Mouse (Mus musculus) kidney, embryonic 16.5 days (tissue): ENCODE data around the gene Sema6d. TPM values are rescaled to one million over a fixed set of nuclear protein-coding genes. Genes with fewer than 3 reads are reported as not detected.
A peak's percentile ranks its signal among the peaks of the same experiment; 100 is the strongest.

Experiments
- ATAC-seq: fragments of 200-750 bp; cut with Nextera tagmentation; 2 replicates; pipeline ENCODE4 v1.8.0; 2017; ENCODE audit warnings: moderate TSS enrichment; ENCODE audit not compliant: low FRiP score, low TSS enrichment
- H3K27ac ChIP-seq: fragments of 300-500 bp; sonication (generic); 2 replicates; pipeline ENCODE4 v1.5.1; 2014; ENCODE audit warnings: low read length
- H3K27me3 ChIP-seq: fragments of 300-500 bp; sonication (generic); 2 replicates; pipeline ENCODE4 v1.6.1; 2014; ENCODE audit warnings: low read length, control low read depth, mixed read lengths; ENCODE audit not compliant: insufficient read depth
- H3K36me3 ChIP-seq: fragments of 300-500 bp; sonication (generic); 2 replicates; pipeline ENCODE4 v1.6.1; 2014; ENCODE audit warnings: low read length, control low read depth, mixed read lengths; ENCODE audit not compliant: insufficient read depth
- H3K4me1 ChIP-seq: fragments of 300-500 bp; sonication (generic); 2 replicates; pipeline ENCODE4 v1.6.1; 2014; ENCODE audit warnings: low read length, control low read depth, mixed read lengths; ENCODE audit not compliant: insufficient read depth
- H3K4me2 ChIP-seq: fragments of 300-500 bp; sonication (generic); replicated peaks from 2 replicates; pipeline ENCODE4 v1.6.1; 2014; ENCODE audit warnings: low read depth, low read length
- H3K4me3 ChIP-seq: fragments of 300-500 bp; sonication (generic); 2 replicates; pipeline ENCODE4 v1.5.1; 2014; ENCODE audit warnings: mild to moderate bottlenecking, low read length
- H3K9ac ChIP-seq: fragments of 300-500 bp; sonication (generic); replicated peaks from 2 replicates; pipeline ENCODE4 v1.6.1; 2014; ENCODE audit warnings: low read length
- H3K9me3 ChIP-seq: fragments of 300-500 bp; sonication (generic); 2 replicates; pipeline ENCODE4 v1.6.1; 2016; ENCODE audit warnings: low read length, control low read depth
- WGBS: fragments of 180-500 bp; shearing (Covaris S2); extraction: QIAGEN DNeasy Blood & Tissue Kit; methylation state at CpG from one replicate; pipeline ENCODE4 v1.1.7; 2014; 5-methylcytosine and 5-hydroxymethylcytosine counted together
- polyA plus RNA-seq: library from polyadenylated mRNA; unstranded; fragments of >200 nt; fragmentation: Nextera tagmentation; extraction: Ambion mirVana; gene quantifications from 2 replicates; pipeline ENCODE4 v1.2.1, GENCODE M21; 2015

The Sema6d gene
- polyA plus RNA-seq, 1 experiment from 2014 or later: 9.0 TPM

DNA sequence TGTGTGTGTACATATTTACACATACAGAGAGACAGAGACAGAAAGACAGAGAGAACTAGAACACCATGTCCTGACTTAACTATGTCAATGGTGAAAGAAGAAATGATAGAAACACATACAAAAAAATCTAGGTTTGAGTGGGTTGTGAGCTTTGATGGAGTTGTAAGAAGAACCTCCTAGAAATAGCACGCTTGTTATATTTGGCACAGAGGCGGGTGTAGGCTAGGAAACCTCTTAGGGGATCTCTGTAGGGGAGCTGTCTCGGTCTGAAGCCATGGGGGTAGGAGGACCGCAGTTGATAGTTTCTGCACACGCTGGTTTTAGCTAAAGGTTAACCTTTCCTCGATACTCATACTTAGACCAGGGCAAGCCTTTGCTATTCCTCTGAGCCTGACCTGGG is 181.4 kb downstream of the Sema6d start:
- no peaks in the 10 kb centered on the region for H3K36me3 ChIP-seq
- H3K27ac ChIP-seq: no peak overlapping the region
- no peaks in the 10 kb centered on the region for H3K4me1 ChIP-seq
- H3K27me3 ChIP-seq: no peaks in the 10 kb centered on the region
- ATAC-seq: no peak
- H3K4me2 ChIP-seq: no peak overlapping the region
- WGBS: 75% methylated on average over 6 of the region's 6 CpGs
- H3K9ac ChIP-seq: no peak overlapping the region
- H3K4me3 ChIP-seq: no peak overlapping the region
- no peaks in the 10 kb centered on the region for H3K9me3 ChIP-seq

DNA sequence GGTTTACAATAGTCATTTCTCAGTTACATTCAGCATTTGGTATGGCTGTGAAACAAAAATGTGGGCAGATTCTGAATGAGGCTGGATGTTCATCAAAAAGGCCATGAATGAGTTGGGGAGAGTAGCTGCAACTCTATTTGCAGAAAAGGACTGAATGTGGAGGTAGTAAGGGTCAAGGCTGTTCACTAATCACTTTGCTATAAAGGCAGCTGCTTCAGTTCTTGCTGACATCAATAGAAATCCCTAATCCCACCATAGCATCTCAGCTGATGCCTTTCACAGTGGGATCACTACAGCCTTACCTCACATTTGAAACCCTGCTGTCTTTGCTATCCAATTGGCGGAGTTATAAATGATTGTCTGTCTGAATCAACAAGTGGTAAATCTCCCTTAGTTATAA is 187.7 kb downstream of the Sema6d start:
- Histone ChIP-seq H3K4me1 (no peaks in the 10 kb centered on the region), H3K9me3 (no peaks in the 10 kb centered on the region), H3K36me3 (no peaks in the 10 kb centered on the region), H3K9ac (no peak overlapping the region), H3K27ac (no peak overlapping the region), H3K4me2 (no peak overlapping the region), H3K27me3 (no peaks in the 10 kb centered on the region), H3K4me3 (no peak overlapping the region)
- WGBS: 72% methylated on average over 1 of the region's 1 CpGs
- ATAC-seq: no peak

DNA sequence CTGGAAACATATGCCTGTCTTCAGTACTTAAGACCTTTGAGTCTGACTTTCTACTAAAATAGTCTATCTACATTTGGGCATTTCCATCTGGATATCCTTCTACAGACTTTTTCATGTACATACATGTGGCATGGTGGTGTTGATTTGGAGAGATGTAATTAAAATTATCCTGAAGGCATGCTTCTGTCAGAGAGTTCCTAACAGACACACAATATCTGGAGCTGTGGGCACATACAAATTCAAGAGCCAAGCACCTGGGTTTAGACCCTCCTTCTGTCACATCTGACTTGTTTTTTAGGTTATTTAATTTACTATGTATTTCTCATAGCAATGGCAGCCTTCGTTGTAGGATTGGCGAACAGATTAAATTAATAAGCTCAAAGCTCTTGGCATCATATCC is 195.3 kb downstream of the Sema6d start:
- H3K9me3 ChIP-seq: no peaks in the 10 kb centered on the region
- H3K4me1 ChIP-seq: no peaks in the 10 kb centered on the region
- H3K36me3 ChIP-seq: no peaks in the 10 kb centered on the region
- no peak overlapping the region for H3K27ac ChIP-seq
- H3K4me2 ChIP-seq: no peak overlapping the region
- no peaks in the 10 kb centered on the region for H3K27me3 ChIP-seq
- no peak overlapping the region for H3K9ac ChIP-seq
- H3K4me3 ChIP-seq: no peak overlapping the region
- ATAC-seq: no peak
- 94% methylated on average over 2 of the region's 2 CpGs for WGBS

DNA sequence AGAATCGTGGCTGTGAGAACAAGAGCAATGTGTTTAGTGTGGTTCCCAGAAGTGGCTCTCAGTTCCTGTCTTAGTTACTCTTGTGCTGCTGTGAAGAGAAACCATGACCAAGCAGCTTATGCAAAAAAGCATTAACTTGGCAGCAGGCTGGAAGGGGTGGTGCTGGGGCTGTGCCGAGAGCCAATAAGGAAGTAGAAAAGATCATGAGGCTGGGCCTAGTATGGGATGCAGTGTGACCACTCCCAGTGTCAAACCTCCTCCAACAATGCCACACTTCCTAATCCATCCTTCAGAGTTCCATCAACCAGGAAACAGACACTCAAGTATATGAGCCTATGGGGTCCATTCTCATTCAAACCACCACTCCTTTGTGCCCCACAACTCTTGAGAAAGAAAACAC is 199.6 kb downstream of the Sema6d start:
- no peaks in the 10 kb centered on the region; the same call in none of the 2 replicates for H3K9me3 ChIP-seq
- no peak for ATAC-seq
- no peaks in the 10 kb centered on the region for H3K4me1 ChIP-seq
- 89% methylated on average over 2 of the region's 2 CpGs for WGBS
- H3K4me3 ChIP-seq: no peak overlapping the region
- H3K27me3 ChIP-seq: no peaks in the 10 kb centered on the region
- no peaks in the 10 kb centered on the region for H3K36me3 ChIP-seq
- no peak overlapping the region for H3K4me2 ChIP-seq
- no peak overlapping the region for H3K27ac ChIP-seq
- no peak overlapping the region for H3K9ac ChIP-seq

DNA sequence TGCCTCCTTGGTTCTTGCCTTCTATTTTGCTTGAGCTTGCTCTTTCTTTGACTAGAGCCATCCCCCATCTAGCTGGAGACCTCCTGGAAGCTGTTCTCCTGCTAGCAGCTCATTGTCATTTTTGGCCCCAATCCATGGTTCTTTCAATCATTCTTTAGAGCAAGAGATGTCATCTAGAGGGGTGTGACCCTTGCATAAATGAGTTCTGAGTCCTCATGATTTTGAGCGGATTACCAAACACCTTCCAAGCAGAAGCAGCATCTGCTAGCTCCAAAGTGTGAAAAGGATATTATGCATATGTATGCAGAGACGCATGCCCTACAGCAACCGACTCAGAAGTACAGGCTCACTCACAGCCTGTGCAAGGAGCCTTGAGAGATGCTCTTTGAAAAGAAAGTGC is 201.4 kb downstream of the Sema6d start:
- ATAC-seq: no peak
- no peaks in the 10 kb centered on the region for H3K4me1 ChIP-seq
- no peak overlapping the region for H3K4me2 ChIP-seq
- no peak overlapping the region for H3K4me3 ChIP-seq
- H3K27me3 ChIP-seq: no peaks in the 10 kb centered on the region
- no peak overlapping the region for H3K9ac ChIP-seq
- no peak overlapping the region for H3K27ac ChIP-seq
- H3K9me3 ChIP-seq: no peaks in the 10 kb centered on the region; the same call in none of the 2 replicates
- H3K36me3 ChIP-seq: no peaks in the 10 kb centered on the region
- 83% methylated on average over 3 of the region's 3 CpGs for WGBS

DNA sequence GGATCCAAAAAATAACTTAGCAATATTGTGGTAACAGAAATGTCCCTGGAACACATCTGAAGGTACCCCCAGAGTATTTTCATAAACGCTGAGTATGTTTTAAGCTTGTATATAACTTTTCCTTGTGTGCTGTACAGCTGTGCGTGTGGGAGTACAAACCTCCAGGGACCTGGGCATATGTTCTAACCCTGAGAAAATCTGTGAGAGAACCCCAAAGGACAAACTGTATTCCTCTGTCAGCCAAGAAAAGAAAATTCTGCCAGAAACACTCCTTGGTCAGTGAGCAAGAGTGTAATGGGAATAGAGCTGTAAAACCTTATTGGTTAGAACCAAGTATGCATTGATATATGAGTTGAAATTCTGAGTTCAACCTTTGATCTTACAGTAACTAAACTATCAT is 203.8 kb downstream of the Sema6d start:
- Histone ChIP-seq H3K4me1 (no peaks in the 10 kb centered on the region), H3K27me3 (no peaks in the 10 kb centered on the region), H3K36me3 (no peaks in the 10 kb centered on the region), H3K4me2 (no peak overlapping the region), H3K9me3 (no peaks in the 10 kb centered on the region; the same call in none of the 2 replicates), H3K27ac (no peak overlapping the region), H3K9ac (no peak overlapping the region), H3K4me3 (no peak overlapping the region)
- no peak for ATAC-seq
- WGBS: 81% methylated on average over 2 of the region's 2 CpGs

DNA sequence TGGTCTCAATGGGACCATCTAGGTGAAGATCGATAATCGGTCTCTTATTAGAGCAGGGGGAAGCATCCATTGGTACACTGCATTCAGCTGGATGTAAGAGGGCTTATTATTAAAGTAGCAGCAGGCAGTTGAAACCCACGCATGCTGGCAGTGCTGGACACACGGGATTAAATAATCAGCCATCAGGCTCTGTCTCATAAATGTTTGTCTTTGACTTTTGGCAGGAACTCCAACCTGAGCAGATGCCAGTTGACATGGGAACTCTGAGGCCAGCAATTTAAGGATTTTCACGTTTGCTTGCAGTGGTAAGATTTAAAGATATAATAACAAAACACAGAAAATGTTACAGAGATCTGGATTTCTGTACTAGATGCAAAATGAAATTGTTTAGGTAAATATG is 208.6 kb downstream of the Sema6d start:
- H3K27ac ChIP-seq: no peak overlapping the region
- no peak for ATAC-seq
- H3K27me3 ChIP-seq: no peaks in the 10 kb centered on the region
- no peak overlapping the region for H3K4me3 ChIP-seq
- H3K4me1 ChIP-seq: no peaks in the 10 kb centered on the region
- H3K9ac ChIP-seq: no peak overlapping the region
- 70% methylated on average over 5 of the region's 5 CpGs for WGBS
- H3K36me3 ChIP-seq: no peaks in the 10 kb centered on the region
- H3K4me2 ChIP-seq: no peak overlapping the region
- no peaks in the 10 kb centered on the region; the same call in none of the 2 replicates for H3K9me3 ChIP-seq

DNA sequence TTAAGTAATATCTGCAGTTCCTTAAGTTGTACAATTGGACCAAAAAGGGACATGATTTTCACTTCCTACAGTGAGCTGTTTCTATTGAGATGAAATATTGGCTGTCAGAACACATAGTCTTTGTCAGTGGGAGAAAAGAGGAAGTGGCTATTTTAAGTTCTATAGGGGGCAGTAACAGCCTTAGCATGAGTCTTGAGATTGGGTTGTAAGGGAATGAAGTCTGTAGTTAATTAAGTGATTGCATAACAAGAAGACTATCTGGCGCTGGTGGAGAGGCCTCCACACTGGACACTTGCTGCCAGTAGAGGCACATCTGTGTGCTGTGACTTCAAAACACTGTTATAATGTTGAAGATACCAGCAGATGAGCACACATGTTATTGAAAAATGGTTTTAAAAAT is 209.1 kb downstream of the Sema6d start:
- H3K27me3 ChIP-seq: no peaks in the 10 kb centered on the region
- H3K9me3 ChIP-seq: no peaks in the 10 kb centered on the region; the same call in none of the 2 replicates
- H3K4me2 ChIP-seq: no peak overlapping the region
- H3K4me3 ChIP-seq: no peak overlapping the region
- H3K4me1 ChIP-seq: no peaks in the 10 kb centered on the region
- H3K9ac ChIP-seq: no peak overlapping the region
- H3K27ac ChIP-seq: no peak overlapping the region
- peak; percentile 27; the same call in 1 of the 2 replicates for ATAC-seq
- H3K36me3 ChIP-seq: no peaks in the 10 kb centered on the region
- WGBS: 67% methylated on average over 1 of the region's 1 CpGs

DNA sequence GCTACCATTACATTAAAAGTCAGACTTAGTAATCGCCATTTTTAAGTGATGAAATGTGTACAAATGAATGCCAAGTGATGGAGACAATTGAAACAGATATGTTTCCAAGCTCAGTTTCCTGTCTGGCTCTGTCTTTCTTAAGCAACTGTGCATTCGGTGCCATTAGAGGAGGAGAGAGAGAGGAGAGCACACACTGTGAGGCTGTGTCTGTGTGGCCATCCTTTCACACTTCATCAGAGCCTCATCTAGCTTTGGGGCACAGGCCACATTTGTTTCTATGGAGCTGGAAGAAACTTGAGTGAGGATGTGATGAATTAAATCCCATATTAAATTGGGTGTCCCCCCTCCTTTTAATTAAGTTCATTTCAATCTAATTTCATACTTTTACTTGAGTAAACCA is 218.8 kb downstream of the Sema6d start:
- Histone ChIP-seq H3K4me1 (no peaks in the 10 kb centered on the region), H3K4me2 (no peak overlapping the region), H3K27me3 (no peaks in the 10 kb centered on the region), H3K4me3 (no peak overlapping the region), H3K9ac (no peak overlapping the region), H3K9me3 (no peaks in the 10 kb centered on the region), H3K27ac (no peak overlapping the region), H3K36me3 (no peaks in the 10 kb centered on the region)
- no peak for ATAC-seq
- 83% methylated on average over 2 of the region's 2 CpGs for WGBS

DNA sequence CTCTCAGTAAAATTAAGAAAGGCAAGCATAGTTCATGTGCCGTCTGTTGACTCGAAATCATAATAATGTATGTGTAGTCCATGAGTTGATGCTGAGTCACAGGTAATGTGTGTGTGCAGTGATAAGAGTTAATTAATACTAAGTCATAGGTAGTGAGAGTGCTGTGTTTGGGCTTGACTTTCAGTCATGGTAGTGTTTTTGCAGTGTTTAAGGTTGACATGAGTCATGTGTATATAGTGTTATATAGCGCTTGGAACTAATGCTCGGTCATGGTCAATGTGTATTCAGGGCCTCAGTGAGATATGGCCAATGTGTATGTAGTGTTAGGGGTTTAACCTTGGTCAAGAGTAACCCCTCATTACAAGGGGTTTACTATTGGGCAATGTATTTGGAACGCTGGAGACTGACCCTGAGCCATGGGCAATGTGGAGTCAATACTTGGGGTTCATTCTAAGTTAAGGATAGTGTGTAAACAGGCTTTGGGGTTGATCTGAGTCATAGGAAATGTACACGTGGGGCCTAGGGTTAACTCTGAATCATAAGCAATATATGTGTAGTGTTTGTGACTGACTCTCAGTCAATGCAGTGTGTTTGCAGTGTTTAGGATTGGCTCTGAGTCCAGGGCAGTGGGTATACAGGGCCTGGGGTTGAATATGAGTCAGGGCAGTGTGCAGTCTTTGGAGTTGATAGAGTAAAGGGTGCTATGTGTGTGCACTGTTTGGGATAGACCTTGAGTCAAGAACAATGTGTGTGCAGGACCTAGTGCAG is 219.8 kb downstream of the Sema6d start:
- Histone ChIP-seq H3K27ac (no peak overlapping the region), H3K36me3 (no peaks in the 10 kb centered on the region), H3K27me3 (no peaks in the 10 kb centered on the region), H3K4me2 (no peak overlapping the region), H3K9ac (no peak overlapping the region), H3K9me3 (no peaks in the 10 kb centered on the region), H3K4me3 (no peak overlapping the region), H3K4me1 (no peaks in the 10 kb centered on the region)
- WGBS: 86% methylated on average over 6 of the region's 6 CpGs
- ATAC-seq: no peak
